Mouse (Mus musculus) neural tube, postnatal 0 days (tissue): ENCODE data around the gene Vmn1r118. TPM values are rescaled to one million over a fixed set of nuclear protein-coding genes. Genes with fewer than 3 reads are reported as not detected.

Experiments used
- polyA plus RNA-seq: library from polyadenylated mRNA; unstranded; fragments of >200 nt; fragmentation: Nextera tagmentation; extraction: Ambion mirVana; gene quantifications from 2 replicates; pipeline ENCODE4 v1.2.1, GENCODE M21; 2015

The Vmn1r118 gene
- not detected in 2 replicates for polyA plus RNA-seq

GRCm38 (mm10) chr7:20912247-20912646 lies at the start of gene Vmn1r118:
TSS of gene Vmn1r118 (minus strand) at chr7:20912347.

GRCm38 (mm10) chr7:20884021-20884420 lies 28.1 kb downstream of the Vmn1r118 start, which contains the start of gene Vmn1r117:
TSS of gene Vmn1r117 (minus strand) at chr7:20884121.

GRCm38 (mm10) chr7:20871956-20872355 lies 40.2 kb downstream of the Vmn1r118 start, which contains the start of gene Vmn1r116:
TSS of gene Vmn1r116 (plus strand) at chr7:20872256.

Other genes with a start within 250 kb of the Vmn1r118 start
- not detected in 2 replicates for gene Vmn1r107, start 243.4 kb downstream of the Vmn1r118 start, polyA plus RNA-seq
- not detected in 2 replicates for gene Vmn1r111, start 209.1 kb downstream of the Vmn1r118 start, polyA plus RNA-seq
- gene Gm10668, start 181.7 kb downstream of the Vmn1r118 start, polyA plus RNA-seq, result not detected in 2 replicates
- gene Vmn1r112, start 141.2 kb downstream of the Vmn1r118 start, polyA plus RNA-seq, result not detected in 2 replicates
- not detected in 2 replicates for gene Vmn1r113, start 125.1 kb downstream of the Vmn1r118 start, polyA plus RNA-seq
- not detected in 2 replicates for gene Vmn1r114, start 100.2 kb downstream of the Vmn1r118 start, polyA plus RNA-seq
- not detected in 2 replicates for gene Vmn1r115, start 67.4 kb downstream of the Vmn1r118 start, polyA plus RNA-seq
- not detected in 2 replicates for gene Vmn1r116, start 40.1 kb downstream of the Vmn1r118 start, polyA plus RNA-seq
- not detected in 2 replicates for gene Vmn1r117, start 28.2 kb downstream of the Vmn1r118 start, polyA plus RNA-seq
- gene Vmn1r119, start 100.1 kb upstream of the Vmn1r118 start, polyA plus RNA-seq, result not detected in 2 replicates
- gene Vmn1r120, start 141.4 kb upstream of the Vmn1r118 start, polyA plus RNA-seq, result not detected in 2 replicates
- not detected in 2 replicates for gene Vmn1r121, start 186.2 kb upstream of the Vmn1r118 start, polyA plus RNA-seq
- not detected in 2 replicates for gene Vmn1r122, start 221.8 kb upstream of the Vmn1r118 start, polyA plus RNA-seq
- not detected in 2 replicates for gene Vmn1r123, start 249.8 kb upstream of the Vmn1r118 start, polyA plus RNA-seq